Mouse (Mus musculus): ENCODE data around the gene Kdm7a. TPM values are rescaled to one million over a fixed set of nuclear protein-coding genes. Genes with fewer than 3 reads are reported as not detected.

Gene Kdm7a
- total RNA-seq, 2 experiments from 2014 or later: 12.3 to 12.5 TPM

Other genes starting within 250 kb of the Kdm7a start
- gene Parp12, start 88.4 kb downstream of the Kdm7a start, total RNA-seq (2021): 10 to 100 TPM; 14.6 to 15.7 TPM
- 10 to 100 TPM; 27.9 to 34.3 TPM for gene Slc37a3, start 170.9 kb upstream of the Kdm7a start, total RNA-seq (2021)
- under 1 TPM; 0.17 to 0.23 TPM for gene Rab19, start 174.4 kb upstream of the Kdm7a start, total RNA-seq (2021)
- gene Mkrn1, start 213.7 kb upstream of the Kdm7a start, total RNA-seq (2021): 10 to 100 TPM; 47.3 to 84.9 TPM

Data from heart, postnatal 4 days (tissue).